Mouse (Mus musculus) intestine, postnatal 0 days (tissue): ENCODE results near the gene Calm3. TPM values are rescaled to one million over a fixed set of nuclear protein-coding genes. Genes with fewer than 3 reads are reported as not detected.

Experiments
- ATAC-seq: fragments of 200-750 bp; cut with Nextera tagmentation; 2 replicates; pipeline ENCODE4 v1.8.0; 2017; ENCODE audit warnings: mild to moderate bottlenecking, moderate TSS enrichment, moderate library complexity
- H3K27ac ChIP-seq: fragments of 300-500 bp; sonication (generic); 2 replicates; pipeline ENCODE4 v1.5.1; 2014; ENCODE audit warnings: mild to moderate bottlenecking, low read depth, low read length, moderate library complexity
- H3K27me3 ChIP-seq: fragments of 300-500 bp; sonication (generic); replicated peaks from 2 replicates; pipeline ENCODE4 v1.6.1; 2014; ENCODE audit warnings: low read length, mixed read lengths; ENCODE audit not compliant: control insufficient read depth, insufficient read depth
- H3K36me3 ChIP-seq: fragments of 300-500 bp; sonication (generic); 2 replicates; pipeline ENCODE4 v1.6.1; 2014; ENCODE audit warnings: mild to moderate bottlenecking, moderate library complexity; ENCODE audit not compliant: control insufficient read depth, insufficient read depth
- H3K4me1 ChIP-seq: fragments of 300-500 bp; sonication (generic); replicated peaks from 2 replicates; pipeline ENCODE4 v1.6.1; 2014; ENCODE audit warnings: antibody characterized with exemption, low read length, mixed read lengths; ENCODE audit not compliant: control insufficient read depth, insufficient read depth
- H3K4me2 ChIP-seq: fragments of 300-500 bp; sonication (generic); replicated peaks from 2 replicates; pipeline ENCODE4 v1.6.1; 2014; ENCODE audit warnings: low read depth, mild to moderate bottlenecking, moderate library complexity
- H3K4me3 ChIP-seq: fragments of 300-500 bp; sonication (generic); 2 replicates; pipeline ENCODE4 v1.5.1; 2014; ENCODE audit warnings: low read depth, low read length
- H3K9ac ChIP-seq: fragments of 300-500 bp; sonication (generic); 2 replicates; pipeline ENCODE4 v1.6.1; 2014; ENCODE audit warnings: mild to moderate bottlenecking, low read depth, low read length
- H3K9me3 ChIP-seq: fragments of 300-500 bp; sonication (generic); 2 replicates; pipeline ENCODE4 v1.6.1; 2016; ENCODE audit warnings: mixed run types; ENCODE audit not compliant: control insufficient read depth
- CTCF ChIP-seq: sonication (generic); IDR thresholded peaks from 2 replicates; pipeline ENCODE4 v1.5.1; 2016; ENCODE audit warnings: low read depth, mild to moderate bottlenecking, control low read depth, antibody characterized with exemption, moderate library complexity
- WGBS: fragments of 180-500 bp; shearing (Covaris S2); extraction: QIAGEN DNeasy Blood & Tissue Kit; methylation state at CpG from one replicate; pipeline ENCODE4 v1.1.7; 2014; 5-methylcytosine and 5-hydroxymethylcytosine counted together
- polyA plus RNA-seq: library from polyadenylated mRNA; unstranded; fragments of >200 nt; fragmentation: Nextera tagmentation; extraction: Ambion mirVana; gene quantifications from 2 replicates; pipeline ENCODE4 v1.2.1, GENCODE M21; 2015

Gene Calm3
- polyA plus RNA-seq, 1 experiment from 2014 or later, result 236 TPM

DNA sequence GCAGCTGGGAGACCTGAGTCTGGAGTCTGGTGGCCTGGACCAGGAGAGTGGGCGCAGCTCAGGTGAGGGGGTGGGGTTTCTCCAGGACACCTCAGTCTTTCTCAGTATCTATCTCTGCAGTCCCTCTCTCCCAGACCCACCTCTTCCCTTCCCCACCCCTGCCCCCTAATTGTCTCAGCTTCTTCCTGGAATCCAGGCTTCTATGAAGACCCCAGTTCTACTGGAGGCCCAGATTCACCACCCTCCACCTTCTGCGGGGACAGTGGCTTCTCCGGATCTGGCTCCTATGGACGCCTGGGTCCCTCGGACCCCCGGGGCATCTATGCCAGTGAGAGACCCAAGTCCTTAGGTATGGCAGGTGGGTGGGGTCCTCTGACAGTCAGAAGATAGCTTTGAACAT is 40.8 kb downstream of the Calm3 start:
- Histone ChIP-seq H3K4me1 (no peaks in the 10 kb centered on the region), H3K9me3 (0 out of 2 replicates have a peak, but pooled peaks cover 2% of the 10 kb centered on the region), H3K27me3 (peaks cover 29% of the 10 kb centered on the region), H3K9ac (no peak overlapping the region), H3K4me3 (no peak overlapping the region), H3K4me2 (no peak overlapping the region), H3K36me3 (peaks cover 16% of the 10 kb centered on the region; the same call in 1 of the 2 replicates), H3K27ac (no peak overlapping the region)
- no peak for ATAC-seq
- 87% methylated on average over 6 of the region's 6 CpGs for WGBS
- TF ChIP-seq CTCF, result no peak

DNA sequence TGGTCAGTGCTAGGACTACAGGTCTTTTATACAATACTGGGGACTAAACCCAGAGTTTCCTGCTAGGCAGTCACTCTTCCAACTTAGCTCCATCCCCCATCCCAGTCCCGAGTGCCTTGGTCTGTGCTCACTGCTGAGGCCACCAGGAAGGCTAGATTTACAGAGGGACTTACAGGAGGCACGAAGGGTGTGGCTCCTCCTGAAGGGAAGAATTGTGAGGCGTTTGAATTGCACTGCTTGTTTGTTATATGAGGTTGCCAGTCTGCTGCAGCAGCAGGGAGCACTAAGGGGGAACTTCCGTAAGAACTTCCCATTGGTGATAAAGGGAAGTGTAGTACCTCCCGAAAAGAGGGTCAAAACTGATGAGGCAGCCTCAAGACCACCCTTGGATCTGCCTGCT is 43.3 kb downstream of the Calm3 start:
- Histone ChIP-seq H3K4me1 (no peaks in the 10 kb centered on the region), H3K4me3 (no peak overlapping the region), H3K4me2 (no peak overlapping the region), H3K27me3 (peaks cover 16% of the 10 kb centered on the region), H3K36me3 (peaks cover 7% of the 10 kb centered on the region; the same call in 1 of the 2 replicates), H3K9ac (no peak overlapping the region), H3K27ac (0 out of 2 replicates have a peak overlapping the region, but pooled peaks have one; percentile 15), H3K9me3 (no peaks in the 10 kb centered on the region)
- WGBS, result 27% methylated on average over 5 of the region's 5 CpGs
- ATAC-seq, result no peak
- TF ChIP-seq CTCF, result no peak

DNA sequence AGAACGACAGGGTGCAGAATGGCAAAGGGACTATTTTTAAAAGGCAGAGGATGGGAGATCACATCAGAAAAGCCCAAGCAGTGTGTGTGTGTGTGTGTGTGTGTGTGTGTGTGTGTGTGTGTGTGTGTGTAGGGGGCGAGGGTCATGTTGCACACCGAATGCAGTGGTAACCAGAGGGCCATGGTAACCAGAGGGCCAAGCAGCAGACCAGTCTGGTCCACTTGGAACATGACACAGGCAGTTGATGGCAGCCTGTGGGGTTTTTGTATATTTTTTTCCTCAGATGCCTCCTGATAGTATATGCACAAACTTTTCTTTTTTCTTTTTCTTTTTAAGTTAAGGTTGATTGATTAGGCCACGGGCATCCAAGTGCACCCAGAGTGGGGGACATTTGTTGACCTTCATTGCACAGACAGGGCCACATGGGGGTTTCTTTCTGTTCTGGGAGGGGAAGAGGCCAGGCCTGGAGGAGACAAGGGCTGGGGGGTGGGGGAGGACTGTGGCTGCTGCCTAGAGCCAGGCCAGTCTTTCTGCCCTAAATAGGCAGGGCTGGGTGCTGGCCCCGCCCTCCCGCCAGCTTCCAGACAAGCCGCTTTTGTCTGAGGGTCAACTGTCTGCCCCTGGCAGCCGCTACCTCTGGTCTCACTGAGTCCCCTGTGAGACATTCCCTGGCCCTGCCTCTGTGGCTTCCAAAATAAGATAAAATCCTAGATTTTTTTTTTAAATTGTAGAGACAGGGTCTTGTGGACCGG is 43.9 kb downstream of the Calm3 start:
- H3K4me1 ChIP-seq, result no peaks in the 10 kb centered on the region
- 0 out of 2 replicates have a peak overlapping the region, but pooled peaks have one; percentile 15 for H3K27ac ChIP-seq
- peaks cover under 1% of the 10 kb centered on the region; the same call in 1 of the 2 replicates for H3K36me3 ChIP-seq
- no peak overlapping the region for H3K4me3 ChIP-seq
- no peak for ATAC-seq
- peaks cover 11% of the 10 kb centered on the region; the same call in 1 of the 2 replicates for H3K27me3 ChIP-seq
- H3K9ac ChIP-seq, result no peak overlapping the region
- TF ChIP-seq CTCF, result no peak
- 37% methylated on average over 9 of the region's 9 CpGs for WGBS
- no peaks in the 10 kb centered on the region for H3K9me3 ChIP-seq
- H3K4me2 ChIP-seq, result no peak overlapping the region

DNA sequence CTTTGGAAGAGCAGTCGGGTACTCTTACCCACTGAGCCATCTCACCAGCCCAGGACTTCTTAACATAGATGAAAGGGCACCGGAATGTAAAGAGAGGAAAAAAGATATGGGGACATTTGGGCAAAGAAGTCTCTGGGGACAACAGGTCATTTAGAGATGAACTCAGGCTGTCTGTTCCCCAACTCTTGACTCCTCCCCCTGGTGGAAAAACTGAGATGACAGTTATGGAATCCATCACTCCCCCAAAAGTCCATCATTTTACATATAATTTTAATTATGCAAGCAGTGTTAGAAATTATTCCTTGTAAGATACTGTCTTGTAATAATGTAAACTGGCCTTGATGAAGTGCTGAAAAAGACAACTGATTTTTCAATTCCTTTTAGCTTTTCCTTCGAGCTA is 46.2 kb downstream of the Calm3 start:
- Histone ChIP-seq H3K4me1 (no peaks in the 10 kb centered on the region), H3K27ac (no peak overlapping the region), H3K4me3 (no peak overlapping the region), H3K9me3 (no peaks in the 10 kb centered on the region), H3K36me3 (no peaks in the 10 kb centered on the region; the same call in 1 of the 2 replicates), H3K4me2 (no peak overlapping the region), H3K27me3 (no peaks in the 10 kb centered on the region), H3K9ac (no peak overlapping the region)
- no peak for ATAC-seq
- WGBS, result 77% methylated on average over 3 of the region's 3 CpGs
- TF ChIP-seq CTCF, result peak; percentile 17; the same call in 1 of the 2 replicates

DNA sequence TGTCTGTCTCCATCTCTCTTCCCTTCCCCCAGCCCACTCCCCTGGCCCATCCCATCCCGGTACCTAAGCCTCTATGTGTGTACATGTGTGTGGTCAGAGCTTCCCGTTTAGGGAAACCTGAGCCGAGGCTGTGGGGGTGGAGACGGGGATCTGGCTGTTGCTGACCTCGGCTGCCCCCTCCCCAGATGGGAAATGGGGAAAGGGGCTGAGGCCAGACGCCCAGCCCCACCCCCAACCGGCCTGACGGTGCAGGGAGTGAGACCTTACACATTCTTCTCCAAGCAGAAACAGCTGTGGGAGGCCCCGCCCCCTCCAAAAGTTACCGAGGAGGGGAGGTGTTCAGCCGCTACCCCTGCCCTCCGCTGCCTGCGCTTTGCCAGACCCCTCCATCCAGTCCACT is 47.3 kb downstream of the Calm3 start:
- Histone ChIP-seq H3K36me3 (peaks cover 3% of the 10 kb centered on the region; the same call in 1 of the 2 replicates), H3K9ac (no peak overlapping the region), H3K4me3 (peak overlapping the region; percentile 59), H3K27me3 (no peaks in the 10 kb centered on the region), H3K4me1 (no peaks in the 10 kb centered on the region), H3K9me3 (no peaks in the 10 kb centered on the region), H3K27ac (no peak overlapping the region), H3K4me2 (peak overlapping the region; percentile 87)
- TF ChIP-seq CTCF, result no peak
- ATAC-seq, result no peak
- WGBS, result 20% methylated on average over 13 of the region's 13 CpGs

DNA sequence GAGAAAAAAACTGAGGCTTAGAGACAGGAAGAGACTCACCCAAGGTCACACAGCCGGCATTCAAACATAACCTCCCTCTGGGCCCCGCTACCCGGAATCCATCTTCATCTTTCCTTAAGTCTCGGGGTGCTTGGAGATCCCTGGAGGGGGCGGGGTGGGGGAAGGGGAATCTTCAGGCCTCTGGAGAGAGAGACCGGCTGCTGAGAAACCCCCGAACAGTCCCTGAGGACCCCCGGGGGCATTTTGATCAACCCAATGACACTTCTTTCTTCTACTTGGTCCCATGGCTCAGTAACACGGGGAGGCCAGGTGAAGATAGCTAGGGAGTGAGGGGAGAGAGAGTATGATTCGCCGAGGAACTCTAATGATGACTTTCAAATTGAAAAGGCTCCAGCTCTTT is 47.9 kb downstream of the Calm3 start:
- Histone ChIP-seq H3K27ac (no peak overlapping the region), H3K9me3 (no peaks in the 10 kb centered on the region), H3K27me3 (no peaks in the 10 kb centered on the region), H3K4me2 (peak overlapping the region; percentile 87), H3K4me3 (peak overlapping the region; percentile 59), H3K36me3 (peaks cover 6% of the 10 kb centered on the region; the same call in 1 of the 2 replicates), H3K4me1 (no peaks in the 10 kb centered on the region), H3K9ac (peak overlapping the region; percentile 55)
- TF ChIP-seq CTCF, result no peak
- WGBS, result 26% methylated on average over 11 of the region's 11 CpGs
- ATAC-seq, result no peak
